In genomic region chr17:48416425-48417195, GRCm38 (mm10) we compare ENCODE assay signal across 8 mouse cellular contexts. TPM values are rescaled to one million over a fixed set of nuclear protein-coding genes. Genes with fewer than 3 reads are reported as not detected.
DNase-seq lines count a peak whose midpoint lies in the region; ATAC-seq and TF ChIP-seq lines count a peak whose summit lies in the region.

No protein-coding gene starts in this region.

- H3K36me3 ChIP-seq in forebrain, embryonic 12.5 days (replicated peaks): peaks cover 48% of the 10 kb centered on the region
- H3K36me3 ChIP-seq in hindbrain, postnatal 0 days (ENCODE audit: insufficient read depth, low read length): no peaks in the 10 kb centered on the region

- ATAC-seq in forebrain, embryonic 12.5 days (ENCODE audit: low FRiP score): peak; percentile 83
- ATAC-seq in hindbrain, postnatal 0 days: peak; percentile 91

- no peaks in the 10 kb centered on the region for H3K27me3 ChIP-seq in forebrain, embryonic 12.5 days
- H3K27me3 ChIP-seq in hindbrain, postnatal 0 days (ENCODE audit: insufficient read depth, low read length): no peaks in the 10 kb centered on the region

- WGBS in forebrain, embryonic 12.5 days: 91% methylated on average over 14 of the region's 14 CpGs
- 89% methylated on average over 14 of the region's 14 CpGs for WGBS in hindbrain, postnatal 0 days

- TF ChIP-seq CTCF in gastrocnemius, adult 2 months (IDR thresholded peaks at IDR 0.05): peak; percentile 74
- peak; percentile 77 for TF ChIP-seq CTCF in hindbrain, postnatal 0 days (IDR thresholded peaks at IDR 0.05; ENCODE audit: low read depth)

- H3K27ac ChIP-seq in gastrocnemius, adult 2 months: peak overlapping the region; percentile 44; the same call in 1 of the 2 replicates
- H3K27ac ChIP-seq in forebrain, embryonic 12.5 days: 0 out of 2 replicates have a peak overlapping the region, but pooled peaks have one; percentile 10
- no peak overlapping the region for H3K27ac ChIP-seq in hindbrain, postnatal 0 days

- no peak overlapping the region for H3K4me3 ChIP-seq in gastrocnemius, adult 2 months
- no peak overlapping the region for H3K4me3 ChIP-seq in forebrain, embryonic 12.5 days (replicated peaks)
- H3K4me3 ChIP-seq in hindbrain, postnatal 0 days (ENCODE audit: low read length): no peak overlapping the region

- intact Hi-C loops in gastrocnemius, adult 2 months (cut with DNase I): loop anchor here (2.0 to 5.0 kb wide), 3 partner anchors 20 to 186 kb away; no protein-coding TSS in a partner anchor
- intact Hi-C loops in left cerebral cortex, postnatal 36 days (cut with DNase I): loop anchor here (5.0 to 10.0 kb wide), 2 partner anchors 186 to 988 kb away; no protein-coding TSS in a partner anchor

- DNase-seq in gastrocnemius, adult 2 months: peak; percentile 59
- DNase-seq in gastrocnemius, postnatal 25 days: no peak
- DNase-seq in adrenal gland, postnatal 14 days: peak; percentile 67
- DNase-seq in hindbrain, postnatal 0 days (ENCODE audit: low spot score): peak; percentile 87
- peak; percentile 29 to 47 for DNase-seq in left cerebral cortex, postnatal 36 days (ENCODE audit: low spot score in 2 of 2)
- peak; percentile 67 for DNase-seq in mesoderm, embryonic 11.5 days (ENCODE audit: low read depth, low spot score)
- DNase-seq in spleen, postnatal 36 days (ENCODE audit: low spot score in 2 of 2): peak; percentile 62 to 73

- H3K4me2 ChIP-seq in forebrain, embryonic 12.5 days: no peak overlapping the region
- H3K4me2 ChIP-seq in hindbrain, postnatal 0 days (ENCODE audit: low read depth, low read length): no peak overlapping the region

- no peaks in the 10 kb centered on the region for H3K9me3 ChIP-seq in forebrain, embryonic 12.5 days
- no peaks in the 10 kb centered on the region for H3K9me3 ChIP-seq in hindbrain, postnatal 0 days (ENCODE audit: low read length)

- H3K4me1 ChIP-seq in forebrain, embryonic 12.5 days: peaks cover 5% of the 10 kb centered on the region; the same call in 1 of the 2 replicates
- no peaks in the 10 kb centered on the region for H3K4me1 ChIP-seq in hindbrain, postnatal 0 days (ENCODE audit: insufficient read depth, low read length)

- H3K9ac ChIP-seq in forebrain, embryonic 12.5 days: no peak overlapping the region
- H3K9ac ChIP-seq in hindbrain, postnatal 0 days (replicated peaks; ENCODE audit: low read length): no peak overlapping the region

RNA-seq across cellular contexts. Expression of gene Oard1, which starts 6.8 kb away (rescaled TPM):
- 10 to 100 TPM; 11.1 to 12.4 TPM for total RNA-seq in gastrocnemius, adult 2 months (2021)
- 1 to 10 TPM; 9.0 to 9.8 TPM for total RNA-seq in gastrocnemius, postnatal 25 days (2021)
- 18.7 and 22.9 TPM in 2 replicates for total RNA-seq in adrenal gland, postnatal 14 days (2021)
- polyA plus RNA-seq in forebrain, embryonic 12.5 days (2016; fragmentation: Nextera tagmentation; extraction: Ambion mirVana): 82.8 and 87.4 TPM in 2 replicates
- 9.9 and 10.2 TPM in 2 replicates for total RNA-seq in hindbrain, postnatal 0 days (2014; rRNA removed)
- 34.4 and 36.7 TPM in 2 replicates for polyA plus RNA-seq in hindbrain, postnatal 0 days (2015; fragmentation: Nextera tagmentation; extraction: Ambion mirVana)
- 10 to 100 TPM; 10.9 to 13.0 TPM for total RNA-seq in left cerebral cortex, postnatal 36 days (2021)

RNA-seq across cellular contexts. Expression of gene Nfya, which starts 6.9 kb away (rescaled TPM):
- total RNA-seq in gastrocnemius, adult 2 months (2021): 1 to 10 TPM; 6.1 to 9.4 TPM
- 1 to 10 TPM; 6.9 TPM for total RNA-seq in gastrocnemius, postnatal 25 days (2021)
- 33.1 and 35.8 TPM in 2 replicates for total RNA-seq in adrenal gland, postnatal 14 days (2021)
- 20.7 and 23.4 TPM in 2 replicates for polyA plus RNA-seq in forebrain, embryonic 12.5 days (2016; fragmentation: Nextera tagmentation; extraction: Ambion mirVana)
- 29.0 and 39.7 TPM in 2 replicates for total RNA-seq in hindbrain, postnatal 0 days (2014; rRNA removed)
- 3.5 and 5.0 TPM in 2 replicates for polyA plus RNA-seq in hindbrain, postnatal 0 days (2015; fragmentation: Nextera tagmentation; extraction: Ambion mirVana)
- 10 to 100 TPM; 25.4 to 27.9 TPM for total RNA-seq in left cerebral cortex, postnatal 36 days (2021)

RNA-seq across cellular contexts. Expression of gene Apobec2, which starts 16.1 kb away (rescaled TPM):
- 100 to 1,000 TPM; 439 to 602 TPM for total RNA-seq in gastrocnemius, adult 2 months (2021)
- total RNA-seq in gastrocnemius, postnatal 25 days (2021): 100 to 1,000 TPM; 500 to 744 TPM
- total RNA-seq in adrenal gland, postnatal 14 days (2021): 2.3 and 3.0 TPM in 2 replicates
- polyA plus RNA-seq in forebrain, embryonic 12.5 days (2016; fragmentation: Nextera tagmentation; extraction: Ambion mirVana): 0.65 and 0.82 TPM in 2 replicates
- 0.78 and 1.2 TPM in 2 replicates for total RNA-seq in hindbrain, postnatal 0 days (2014; rRNA removed)
- 1.1 and 1.2 TPM in 2 replicates for polyA plus RNA-seq in hindbrain, postnatal 0 days (2015; fragmentation: Nextera tagmentation; extraction: Ambion mirVana)
- not detected for total RNA-seq in left cerebral cortex, postnatal 36 days (2021)

RNA-seq across cellular contexts. Expression of gene Tspo2, which starts 34.7 kb away (rescaled TPM):
- total RNA-seq in gastrocnemius, adult 2 months (2021): not detected
- total RNA-seq in gastrocnemius, postnatal 25 days (2021): not detected
- 1.9 and 4.6 TPM in 2 replicates for total RNA-seq in adrenal gland, postnatal 14 days (2021)
- polyA plus RNA-seq in forebrain, embryonic 12.5 days (2016; fragmentation: Nextera tagmentation; extraction: Ambion mirVana): 1.2 and 1.5 TPM in 2 replicates
- 0.22 and 2.0 TPM in 2 replicates for total RNA-seq in hindbrain, postnatal 0 days (2014; rRNA removed)
- polyA plus RNA-seq in hindbrain, postnatal 0 days (2015; fragmentation: Nextera tagmentation; extraction: Ambion mirVana): 0.58 and 0.90 TPM in 2 replicates
- not detected for total RNA-seq in left cerebral cortex, postnatal 36 days (2021)

RNA-seq across cellular contexts. Expression of gene Unc5cl, which starts 38.1 kb away (rescaled TPM):
- not detected for total RNA-seq in gastrocnemius, adult 2 months (2021)
- total RNA-seq in gastrocnemius, postnatal 25 days (2021): not detected
- 0.11 and 0.56 TPM in 2 replicates for total RNA-seq in adrenal gland, postnatal 14 days (2021)
- 0.10 and 0.18 TPM in 2 replicates for polyA plus RNA-seq in forebrain, embryonic 12.5 days (2016; fragmentation: Nextera tagmentation; extraction: Ambion mirVana)
- total RNA-seq in hindbrain, postnatal 0 days (2014; rRNA removed): 0.26 TPM in 1 of 2 replicates, not detected in the other
- 0.13 and 0.32 TPM in 2 replicates for polyA plus RNA-seq in hindbrain, postnatal 0 days (2015; fragmentation: Nextera tagmentation; extraction: Ambion mirVana)
- total RNA-seq in left cerebral cortex, postnatal 36 days (2021): under 1 TPM; 0.34 to 0.59 TPM

Comparison
In these comparisons a context has a peak if more than half of its experiments do, and no peak if none do; other contexts are left out.
1. RNA of gene Apobec2, which starts 16.1 kb away (total RNA-seq): 500 to 744 TPM in gastrocnemius, postnatal 25 days and 439 to 602 TPM in gastrocnemius, adult 2 months; 2.3 to 3.0 TPM in adrenal gland, postnatal 14 days, 0.78 to 1.2 TPM in hindbrain, postnatal 0 days and not detected in left cerebral cortex, postnatal 36 days; every median in the first group is over 100 times any median in the second.